Mouse (Mus musculus) mature B cell (primary cell): ENCODE measurements around the gene Khdc1a.
"Not testable (repeated sequence)": the region's sequence is repeated elsewhere in the genome, so short reads cannot be mapped to it uniquely, and the experiment has no call there.

Experiments used
- in situ Hi-C: fragments of 300-500 bp; cut with MboI; formaldehyde crosslinking; loops from 2 replicates; pipeline ENCODE4 v1.14.3; 2019

Khdc1a gene

DNA sequence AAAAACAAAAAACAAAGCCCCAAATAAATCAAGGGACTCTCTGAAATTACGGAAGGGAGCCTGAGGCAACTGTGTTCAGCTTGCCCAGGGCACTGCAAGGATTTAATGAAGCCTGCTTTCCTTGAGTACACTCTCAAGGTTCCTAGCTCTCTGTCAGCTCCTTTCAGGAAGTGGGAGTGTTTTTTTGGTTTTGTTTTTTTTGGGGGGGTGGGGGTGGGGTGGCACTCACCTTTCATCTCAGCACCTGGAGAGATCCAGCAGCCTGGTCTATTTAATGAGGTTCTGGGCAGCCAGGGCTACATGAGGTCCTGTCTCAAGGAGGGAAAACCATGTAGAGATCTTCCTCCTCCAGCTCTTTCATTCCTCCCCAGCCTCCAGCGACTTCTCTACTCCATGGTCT, at the start of gene Khdc1a:
Gene Khdc1a, plus strand, starts transcription at position 301 of the 400 bp plus-strand sequence.
- in situ Hi-C loops = no loop called here

DNA sequence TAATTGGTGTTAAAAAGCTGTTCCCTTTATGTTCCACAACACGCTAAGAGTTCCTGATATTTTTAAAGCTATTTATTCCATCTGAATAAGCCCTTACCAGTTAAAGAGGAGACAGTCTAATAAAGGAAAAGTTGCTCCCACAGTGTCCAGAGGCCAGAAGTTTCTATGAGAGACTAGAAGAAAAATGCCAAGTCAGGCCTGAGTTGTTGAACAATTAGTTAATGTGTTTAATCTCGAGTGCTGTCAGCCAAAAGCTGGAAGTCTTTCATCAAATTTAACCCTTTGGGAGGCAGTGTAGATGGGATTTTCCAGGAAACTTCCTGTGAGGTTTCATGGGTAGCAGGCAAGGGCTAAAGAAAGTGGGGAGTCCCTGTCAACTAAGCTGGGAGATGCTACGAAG, 49.6 kb upstream of the Khdc1a start:
- in situ Hi-C loops = no loop called here

DNA sequence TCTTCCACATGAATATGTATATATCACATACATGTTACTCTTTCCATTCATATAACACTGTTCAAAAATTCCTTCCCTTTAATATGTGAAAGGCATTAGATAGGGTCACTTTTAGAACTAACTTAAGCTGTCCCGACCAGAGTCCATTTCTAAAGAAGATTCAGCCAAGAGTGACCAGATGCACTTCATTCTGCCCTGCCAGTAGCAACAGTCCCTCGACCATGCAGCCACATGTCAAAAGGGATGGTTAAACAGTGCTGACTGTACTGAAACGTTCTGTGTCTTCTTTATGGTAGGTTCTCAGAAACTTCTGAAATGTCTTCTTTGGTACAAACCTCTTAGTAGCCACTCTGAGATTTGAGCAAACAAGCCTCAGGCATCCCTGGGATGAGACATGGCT, 47.8 kb upstream of the Khdc1a start:
- in situ Hi-C loops = no loop called here

DNA sequence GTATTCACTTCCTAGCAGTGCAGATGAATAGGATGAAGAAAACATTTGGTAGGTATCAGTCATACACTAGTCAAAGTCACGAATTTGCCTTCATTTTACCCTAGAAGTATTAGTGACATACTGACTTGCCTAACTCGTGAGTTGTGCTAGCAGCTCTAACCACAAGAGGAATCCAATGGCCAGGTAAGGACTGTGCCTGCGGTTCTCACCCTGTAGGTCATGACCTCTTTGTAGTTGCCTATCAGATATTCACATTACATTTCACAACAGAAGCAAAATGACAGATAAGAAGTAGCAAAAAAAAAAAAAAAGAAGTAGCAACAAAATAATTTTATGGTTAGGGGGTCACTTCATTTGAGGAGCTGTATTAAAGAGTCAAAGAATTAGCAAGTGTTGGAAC, 45.3 kb upstream of the Khdc1a start:
- in situ Hi-C loops = no loop called here

DNA sequence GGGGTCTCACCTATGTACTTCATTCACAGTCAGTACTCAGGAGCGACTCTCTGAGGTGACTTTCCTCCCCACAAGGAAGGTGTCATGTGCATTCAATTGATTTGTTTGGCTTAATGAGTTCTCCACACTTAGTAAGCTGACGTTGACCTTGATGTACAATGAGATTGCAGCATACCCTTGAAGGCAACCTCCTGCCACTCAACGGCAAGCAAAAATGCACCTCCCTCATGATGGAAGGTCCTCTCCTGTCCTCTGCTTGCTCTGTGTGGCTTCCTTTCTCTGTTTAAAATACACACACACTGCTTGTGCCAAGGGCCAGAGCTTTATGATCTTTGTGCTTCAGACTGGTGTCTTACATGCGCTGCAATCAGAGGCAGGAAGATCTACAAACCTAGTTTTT, 44.8 kb upstream of the Khdc1a start:
- in situ Hi-C loops = no loop called here

DNA sequence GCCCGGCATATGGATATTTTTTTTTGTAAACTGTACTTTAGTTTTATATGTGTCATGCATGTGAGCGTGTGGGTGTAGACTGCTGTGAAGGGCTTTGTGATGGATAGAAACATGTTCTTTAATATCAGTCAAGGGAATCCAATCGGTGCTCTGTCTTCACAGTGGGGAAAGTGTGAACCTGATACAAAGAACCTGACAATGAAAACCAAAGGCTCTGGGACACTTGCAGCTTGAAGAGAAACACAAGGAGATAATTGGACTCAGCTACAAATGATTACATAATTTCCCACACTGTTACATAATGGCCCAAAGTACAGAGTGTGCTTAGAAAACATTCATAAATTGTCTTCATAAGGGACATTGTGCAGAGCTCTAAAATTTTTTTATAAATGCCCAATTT, 44.0 kb upstream of the Khdc1a start:
- in situ Hi-C loops = no loop called here

DNA sequence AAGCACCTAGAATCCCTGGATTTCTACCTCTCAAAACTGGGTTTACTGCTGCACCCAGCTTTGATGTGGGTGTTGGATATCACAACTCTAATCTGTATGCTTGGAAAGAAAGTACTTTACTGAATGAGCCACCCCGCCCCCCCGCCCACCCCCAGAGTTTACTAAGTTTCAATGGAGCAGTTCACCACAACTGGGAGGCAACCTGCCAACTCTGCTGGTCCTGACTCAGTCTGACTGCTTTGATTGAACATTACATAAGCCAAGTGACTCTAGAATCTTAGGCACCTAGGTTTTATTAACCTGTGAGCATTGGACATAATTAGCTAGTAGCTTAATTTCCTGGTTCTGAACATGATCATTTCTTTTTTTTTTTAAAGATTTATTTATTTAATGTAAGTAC, 35.1 kb upstream of the Khdc1a start:
- in situ Hi-C loops = no loop called here

DNA sequence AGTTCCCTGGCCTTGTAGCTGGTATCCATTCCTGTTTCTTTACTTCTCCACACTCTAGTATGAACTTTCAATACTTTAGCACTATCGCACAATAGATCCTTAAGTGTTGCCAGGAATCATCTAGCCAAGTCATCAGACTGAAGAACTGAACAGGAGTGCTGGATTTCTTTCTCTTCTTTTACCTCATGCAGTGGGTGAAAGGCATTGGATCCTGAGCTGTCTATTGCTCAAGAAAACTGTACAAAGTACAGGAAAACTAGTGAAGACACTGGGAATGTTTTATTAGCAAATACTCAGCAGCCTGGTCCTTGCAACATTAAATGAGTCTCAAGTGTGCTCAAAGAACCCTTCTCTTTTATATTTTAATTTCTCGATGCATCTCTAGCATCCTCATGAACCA, 33.7 kb upstream of the Khdc1a start:
- in situ Hi-C loops = no loop called here

DNA sequence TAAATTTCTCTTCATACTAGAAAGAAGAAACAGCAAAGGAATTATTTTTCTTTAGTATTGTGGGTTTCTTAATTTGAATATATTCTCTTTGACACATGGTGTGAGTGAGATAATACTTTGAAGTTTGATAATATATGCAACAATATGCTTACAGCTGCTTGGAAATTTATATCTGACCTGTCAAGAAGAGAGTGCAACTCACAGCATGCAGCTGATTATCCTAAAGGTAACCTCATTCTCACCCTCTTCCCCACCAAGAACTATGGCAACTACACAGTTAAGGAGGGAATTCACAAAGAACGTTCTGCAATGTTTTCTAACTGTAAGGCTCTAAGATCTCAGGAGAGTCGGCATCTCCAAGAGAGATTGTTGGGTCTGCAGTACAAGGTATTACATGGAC, 33.1 kb upstream of the Khdc1a start:
- in situ Hi-C loops = no loop called here

DNA sequence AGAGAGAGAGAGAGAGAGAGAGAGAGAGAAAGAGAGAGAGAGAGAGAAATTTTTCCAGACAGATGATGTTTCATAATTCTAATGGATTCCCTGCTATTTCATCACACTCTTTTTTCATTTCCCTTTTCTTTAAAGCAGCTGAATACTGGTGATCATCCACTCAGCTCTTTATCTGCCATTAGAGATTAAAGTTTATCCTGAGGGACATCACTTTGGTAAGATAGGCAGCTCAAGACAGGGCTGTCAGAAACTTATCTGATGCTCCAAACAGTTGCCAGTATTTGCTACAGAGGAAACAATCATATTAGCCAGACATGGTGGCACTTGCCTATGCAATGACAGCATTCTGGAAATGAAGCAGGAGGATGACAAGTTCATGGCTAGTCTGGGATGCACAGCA, 31.2 kb upstream of the Khdc1a start:
- in situ Hi-C loops = no loop called here

DNA sequence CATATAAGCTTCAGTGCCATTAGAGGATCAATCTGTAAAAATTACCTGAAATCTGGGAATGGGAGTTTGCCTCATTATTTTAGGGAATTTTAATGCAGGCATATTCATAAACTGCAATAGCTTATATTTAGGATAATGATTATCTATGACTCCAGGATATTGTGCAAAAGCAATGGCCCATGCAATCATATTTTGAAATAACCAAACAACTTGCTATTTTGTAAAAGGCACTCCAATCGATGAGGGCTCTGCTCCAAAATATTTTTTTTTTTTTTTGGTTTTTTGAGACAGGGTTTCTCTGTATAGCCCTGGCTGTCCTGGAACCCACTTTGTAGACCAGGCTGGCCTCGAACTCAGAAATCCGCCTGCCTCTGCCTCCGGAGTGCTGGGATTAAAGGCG, 29.2 kb upstream of the Khdc1a start:
- in situ Hi-C loops = not testable (repeated sequence)

DNA sequence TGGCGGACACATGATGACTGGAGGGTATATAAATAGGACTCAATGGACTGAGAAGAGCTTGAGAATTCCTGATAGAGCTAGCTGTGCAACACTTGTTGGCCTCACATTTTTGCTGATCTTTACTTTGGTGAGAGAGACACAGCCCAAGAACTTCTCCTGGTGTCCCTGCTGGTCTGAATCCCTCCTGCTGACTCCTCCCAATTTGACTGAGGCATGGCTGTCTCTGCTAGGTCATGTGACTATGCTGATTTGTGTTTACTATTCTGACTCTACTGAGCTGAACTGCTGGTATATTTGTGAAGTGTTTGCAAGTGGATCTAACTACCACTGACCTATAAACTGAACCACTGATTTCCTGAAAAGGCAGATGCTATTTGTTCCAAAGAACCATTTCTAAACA, 27.8 kb upstream of the Khdc1a start:
- in situ Hi-C loops = no loop called here

DNA sequence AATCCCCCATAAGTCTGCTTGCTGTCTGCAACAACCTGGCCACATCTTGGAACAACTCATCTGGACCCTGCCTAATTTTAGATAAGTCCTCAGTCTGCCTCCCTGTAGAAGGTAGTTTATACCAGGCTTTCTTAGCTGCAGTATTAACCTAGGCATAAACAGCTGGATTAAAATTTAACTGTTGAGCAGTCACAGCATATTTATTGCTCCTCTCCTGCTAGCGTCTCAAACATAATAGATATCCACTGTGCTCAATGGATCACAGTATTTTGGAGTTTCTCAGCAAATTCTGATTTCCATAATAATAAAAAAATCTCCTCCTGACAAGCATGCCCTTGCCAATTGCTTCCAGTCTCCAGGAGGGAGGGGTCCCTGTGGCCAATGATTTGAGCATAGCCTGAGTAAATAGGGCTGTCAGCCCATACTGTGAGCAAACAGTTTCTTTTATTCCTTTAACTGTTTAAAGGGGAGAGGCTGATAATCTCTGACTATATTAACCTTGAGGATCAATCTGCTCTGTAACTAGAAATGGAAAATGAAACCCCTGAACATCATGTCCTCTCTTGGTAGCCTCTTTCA, 25.4 kb upstream of the Khdc1a start:
- in situ Hi-C loops = no loop called here

DNA sequence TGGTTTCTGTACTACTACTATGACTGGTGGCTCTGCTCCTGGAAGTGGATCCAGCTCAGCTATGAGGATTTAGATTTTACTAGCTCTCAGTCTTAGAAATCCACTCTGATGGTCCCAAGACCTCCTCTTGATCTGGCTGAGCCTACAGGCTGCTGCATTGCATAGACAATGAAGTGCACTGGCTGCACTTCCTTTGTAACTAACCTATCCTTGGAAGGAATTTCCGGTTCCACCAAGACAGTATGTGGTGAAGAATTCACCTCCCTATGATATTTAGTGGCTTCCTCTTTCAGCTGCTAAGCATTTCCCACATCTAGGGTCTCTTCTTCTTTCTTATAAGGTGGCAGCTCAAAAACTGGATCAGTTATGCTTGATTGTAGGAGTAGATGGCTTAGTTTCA, 24.8 kb upstream of the Khdc1a start:
- in situ Hi-C loops = no loop called here

DNA sequence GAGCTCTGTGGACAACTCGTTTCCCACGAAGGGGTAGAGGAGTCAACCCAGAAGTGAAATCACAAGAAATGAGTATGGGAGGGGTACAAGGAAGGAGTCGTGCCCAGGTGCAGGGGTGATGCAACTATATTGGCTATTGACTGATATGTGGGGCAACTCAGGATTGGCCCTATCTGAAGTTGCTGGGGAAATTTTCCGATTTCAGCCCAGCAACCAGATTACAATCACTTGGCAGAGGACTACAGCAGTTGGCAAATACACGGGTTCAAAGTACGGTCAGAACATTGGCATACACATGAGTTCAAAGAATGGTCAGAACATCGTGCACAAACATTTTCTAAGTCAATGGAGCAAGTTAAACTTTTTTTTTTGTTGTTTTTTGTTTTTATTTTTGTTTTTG, 22.7 kb upstream of the Khdc1a start:
- in situ Hi-C loops = no loop called here

DNA sequence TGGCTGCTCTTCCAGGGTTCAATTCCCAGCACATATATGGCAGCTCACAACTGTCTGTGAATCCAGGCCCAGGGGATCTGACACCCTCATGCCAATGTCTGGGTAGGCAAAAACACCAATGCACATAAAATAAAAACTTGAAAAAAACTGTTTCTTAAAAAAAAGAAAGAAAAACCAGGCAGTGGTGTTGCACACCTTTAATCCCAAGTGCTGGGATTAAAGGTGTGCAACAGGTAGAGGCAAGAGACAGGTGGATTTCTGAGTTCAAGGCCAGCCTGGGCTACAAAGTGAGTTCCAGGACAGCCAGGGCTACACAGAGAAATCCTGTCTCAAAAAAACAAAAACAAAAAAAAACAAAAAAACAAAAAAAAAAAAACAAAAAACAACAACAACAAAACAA, 18.3 kb upstream of the Khdc1a start:
- in situ Hi-C loops = not testable (repeated sequence)

DNA sequence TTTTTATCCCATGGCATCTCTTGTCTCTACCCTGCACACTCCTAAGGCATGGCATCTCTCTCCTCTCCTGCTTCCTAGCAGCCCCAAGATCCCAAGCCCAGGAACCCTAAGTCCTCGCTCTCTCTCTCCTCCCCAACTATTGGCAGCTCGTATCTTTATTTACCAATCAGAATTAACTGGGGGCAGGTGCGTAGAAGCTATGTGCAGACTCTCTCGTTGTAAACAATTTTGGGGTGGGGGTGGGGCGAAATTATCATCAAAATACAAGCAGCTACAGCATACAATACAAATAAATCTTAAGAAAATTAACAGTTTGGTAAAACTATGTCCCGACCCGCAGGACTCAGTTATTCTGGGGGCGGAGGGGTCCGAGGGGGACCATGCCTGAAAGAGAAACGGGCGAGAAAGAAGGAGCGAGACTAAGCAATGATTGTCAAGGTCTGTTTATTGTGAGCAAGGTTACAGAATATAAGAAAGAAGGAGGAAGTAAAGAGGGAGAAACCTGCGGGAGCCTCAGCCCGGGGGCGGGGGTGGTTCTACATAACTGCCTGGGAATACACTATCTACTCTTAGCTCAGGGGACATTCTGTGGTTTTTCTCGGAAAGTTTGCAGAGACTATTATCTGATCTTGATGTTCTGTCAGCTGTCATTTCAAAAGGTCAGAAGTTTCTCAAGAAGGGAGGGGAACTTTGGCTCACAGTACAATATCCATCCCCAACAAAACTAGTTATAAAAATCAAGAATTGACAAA, 16.0 kb upstream of the Khdc1a start:
- in situ Hi-C loops = no loop called here

DNA sequence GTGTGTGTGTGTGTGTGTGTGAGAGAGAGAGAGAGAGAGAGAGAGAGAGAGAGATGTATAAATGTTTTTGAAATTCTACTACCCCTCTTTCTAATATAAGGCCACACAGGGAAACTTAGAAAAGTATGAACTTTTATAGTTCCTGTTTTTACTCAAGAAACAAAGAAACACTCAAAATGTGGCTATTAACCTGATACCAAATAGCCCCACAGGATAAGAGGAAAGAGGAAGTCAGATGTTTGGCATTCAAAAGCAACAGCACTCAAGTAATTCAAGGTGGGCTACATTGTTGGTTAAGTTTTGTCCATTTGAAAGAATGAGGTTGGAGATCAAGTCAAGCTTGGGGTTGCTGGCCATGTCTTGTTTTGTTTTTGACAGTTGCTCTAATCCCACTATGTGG, 13.6 kb upstream of the Khdc1a start:
- in situ Hi-C loops = no loop called here

DNA sequence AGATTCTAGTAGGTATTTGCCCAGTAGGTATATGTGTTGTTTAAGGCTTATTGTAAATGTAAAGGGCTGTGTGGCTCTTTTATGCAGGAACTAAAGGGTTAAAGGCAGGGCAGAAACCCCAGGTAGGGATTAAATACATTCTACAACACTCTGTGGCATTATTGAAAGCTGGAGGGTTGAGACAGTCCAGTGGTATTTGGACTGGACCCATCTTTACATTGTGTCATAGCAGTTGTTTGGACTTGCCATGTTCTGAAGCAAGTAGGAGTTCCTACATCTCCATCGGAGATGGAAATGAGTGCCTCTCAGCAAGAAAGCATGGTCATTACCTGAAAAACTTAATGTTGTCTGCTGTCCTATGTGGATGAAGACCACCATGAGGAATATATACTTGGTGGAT, 8.7 kb upstream of the Khdc1a start:
- in situ Hi-C loops = no loop called here

DNA sequence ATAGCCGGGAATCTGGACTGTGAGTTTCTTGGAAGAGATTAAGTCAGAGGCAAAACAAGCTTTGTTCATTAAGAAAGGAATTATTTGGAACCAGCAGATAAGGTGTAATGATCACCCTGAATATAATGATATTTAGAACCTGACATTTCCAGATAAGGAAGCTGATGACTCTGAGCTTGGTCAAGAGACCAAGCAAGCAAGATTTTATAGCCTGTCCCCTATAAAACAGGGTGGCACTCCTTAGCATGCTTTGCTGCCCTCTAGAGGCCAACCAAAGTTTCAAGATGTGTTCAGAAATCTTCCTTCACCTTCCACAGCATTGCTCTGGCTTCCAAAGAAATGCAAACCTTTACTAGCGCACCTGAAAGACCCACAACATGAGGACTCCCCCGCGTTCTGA, 5.2 kb upstream of the Khdc1a start:
- in situ Hi-C loops = no loop called here

DNA sequence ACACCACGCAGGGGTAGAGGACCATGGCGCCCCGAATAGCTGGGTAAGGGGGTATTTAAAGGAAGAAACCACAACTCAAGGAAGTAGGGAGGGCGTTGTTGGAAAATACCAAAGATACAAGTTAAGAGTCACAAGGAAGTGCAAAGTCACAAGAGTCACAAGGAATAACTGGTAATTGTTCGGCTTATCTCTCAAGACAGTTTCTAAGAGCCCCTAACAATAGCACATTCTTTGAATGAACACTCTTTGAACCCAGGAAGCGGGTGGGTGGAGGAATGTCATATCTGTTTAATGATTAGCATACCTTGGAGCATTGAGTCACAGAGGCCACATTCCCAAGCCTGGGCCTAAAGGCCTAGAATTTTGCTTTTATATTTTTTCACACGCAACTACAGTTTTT, 4.7 kb upstream of the Khdc1a start:
- in situ Hi-C loops = not testable (repeated sequence)

DNA sequence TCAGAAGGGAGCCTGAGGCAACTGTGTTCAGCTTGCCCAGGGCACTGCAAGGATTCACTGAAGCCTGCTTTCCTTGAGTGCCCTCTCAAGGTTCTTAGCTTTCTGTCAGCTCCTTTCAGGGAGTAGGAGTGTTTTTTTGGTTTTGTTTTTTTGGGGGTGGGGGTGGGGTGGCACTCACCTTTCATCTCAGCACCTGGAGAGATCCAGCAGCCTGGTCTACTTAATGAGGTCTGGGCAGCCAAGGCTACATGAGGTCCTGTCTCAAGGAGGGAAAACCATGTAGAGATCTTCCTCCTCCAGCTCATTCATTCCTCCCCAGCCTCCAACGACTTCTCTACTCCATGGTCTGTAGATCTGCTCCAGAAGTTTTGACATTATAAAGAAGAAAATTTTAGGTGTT, 18.6 kb downstream of the Khdc1a start, which contains the start of gene Khdc1c:
Gene Khdc1c, plus strand, starts transcription at position 301 of the 400 bp plus-strand sequence.
- in situ Hi-C loops = not testable (repeated sequence)

DNA sequence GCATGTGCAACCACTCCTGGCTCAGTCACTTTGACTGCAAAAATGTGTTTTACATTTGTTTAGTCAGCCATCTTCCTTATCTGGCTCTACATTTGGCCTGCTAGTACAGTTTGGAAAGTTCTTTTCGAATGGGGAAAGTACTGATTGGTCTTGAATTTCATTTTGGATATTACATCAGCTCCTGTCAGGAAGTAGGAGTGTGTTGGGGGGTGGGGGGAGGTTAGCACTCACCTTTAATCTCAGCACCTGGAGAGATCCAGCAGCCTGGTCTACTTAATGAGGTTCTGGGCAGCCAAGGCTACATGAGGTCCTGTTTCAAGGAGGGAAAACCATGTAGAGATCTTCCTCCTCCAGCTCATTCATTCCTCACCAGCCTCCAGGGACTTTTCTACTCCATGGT, 33.8 kb downstream of the Khdc1a start, which contains the start of gene Khdc1b:
Gene Khdc1b, plus strand, starts transcription at position 301 of the 400 bp plus-strand sequence.
- in situ Hi-C loops = no loop called here

DNA sequence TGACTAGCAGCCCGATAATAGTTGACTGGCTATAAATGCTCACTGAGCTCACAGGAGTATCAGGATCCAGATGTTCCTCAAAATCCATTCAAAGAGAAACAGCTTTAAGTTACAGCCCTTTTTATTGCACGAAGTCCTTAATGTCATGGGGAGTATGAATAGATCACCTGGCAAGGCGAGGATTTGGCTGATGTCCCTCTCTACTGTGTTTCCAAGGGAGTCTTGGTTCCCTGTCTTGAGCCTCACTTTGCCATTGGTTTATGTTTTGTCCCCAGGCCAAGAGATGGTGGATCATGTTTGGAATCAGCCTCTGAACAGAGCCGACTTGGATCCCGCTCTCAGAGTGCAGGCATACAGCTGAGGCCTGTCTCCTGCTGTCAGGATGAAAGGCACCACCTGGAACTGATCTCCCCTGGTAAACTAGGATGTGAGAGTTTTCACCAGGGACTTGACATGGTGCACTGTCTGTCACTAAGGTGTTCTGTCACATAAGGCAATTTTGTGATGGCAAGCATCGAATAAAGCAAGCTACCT, 41.8 kb downstream of the Khdc1a start:
- in situ Hi-C loops = no loop called here
